Mouse (Mus musculus): ENCODE data around the gene Mylk. TPM values are rescaled to one million over a fixed set of nuclear protein-coding genes. Genes with fewer than 3 reads are reported as not detected.

Gene Mylk
- polyA plus RNA-seq, 1 experiment, result 284 TPM

GRCm38 (mm10) chr16:34861744-34862365, 116.8 kb downstream of the Mylk start:
- H3K27ac ChIP-seq (ENCODE audit: insufficient read depth, low read depth, low read length), result peak overlapping the region; percentile 65
- WGBS, result 47% methylated on average over 10 of the region's 10 CpGs
- H3K36me3 ChIP-seq (ENCODE audit: control insufficient read depth, insufficient read depth, low read length), result no peaks in the 10 kb centered on the region
- H3K4me3 ChIP-seq (ENCODE audit: low read depth, low read length), result no peak overlapping the region
- H3K27me3 ChIP-seq (ENCODE audit: control insufficient read depth, insufficient read depth, low read length), result no peaks in the 10 kb centered on the region
- TF ChIP-seq POLR2A (IDR thresholded peaks at IDR 0.05; ENCODE audit: low read depth, low read length) (no peak), CTCF (IDR thresholded peaks at IDR 0.05; ENCODE audit: extremely low read depth, insufficient read length, insufficient replicate concordance, low read depth, low read length) (no peak)
- H3K4me1 ChIP-seq (ENCODE audit: control insufficient read depth, insufficient read depth, insufficient read length, low read length), result peaks cover 13% of the 10 kb centered on the region

- H3K36me3 ChIP-seq (ENCODE audit: control insufficient read depth, insufficient read depth, low read length), result no peaks in the 10 kb centered on the region
- TF ChIP-seq CTCF (IDR thresholded peaks at IDR 0.05; ENCODE audit: extremely low read depth, insufficient read length, insufficient replicate concordance, low read depth, low read length) (no peak), POLR2A (IDR thresholded peaks at IDR 0.05; ENCODE audit: low read depth, low read length) (no peak)
- no peaks in the 10 kb centered on the region for H3K27me3 ChIP-seq (ENCODE audit: control insufficient read depth, insufficient read depth, low read length)
- H3K27ac ChIP-seq (ENCODE audit: insufficient read depth, low read depth, low read length), result no peak overlapping the region
- no peak overlapping the region for H3K4me3 ChIP-seq (ENCODE audit: low read depth, low read length)
- H3K4me1 ChIP-seq (ENCODE audit: control insufficient read depth, insufficient read depth, insufficient read length, low read length), result peaks cover 13% of the 10 kb centered on the region
- 71% methylated on average over 4 of the region's 4 CpGs for WGBS
These were observed 120.4 kb downstream of the Mylk start for GRCm38 (mm10) chr16:34865373-34865772.

DNA sequence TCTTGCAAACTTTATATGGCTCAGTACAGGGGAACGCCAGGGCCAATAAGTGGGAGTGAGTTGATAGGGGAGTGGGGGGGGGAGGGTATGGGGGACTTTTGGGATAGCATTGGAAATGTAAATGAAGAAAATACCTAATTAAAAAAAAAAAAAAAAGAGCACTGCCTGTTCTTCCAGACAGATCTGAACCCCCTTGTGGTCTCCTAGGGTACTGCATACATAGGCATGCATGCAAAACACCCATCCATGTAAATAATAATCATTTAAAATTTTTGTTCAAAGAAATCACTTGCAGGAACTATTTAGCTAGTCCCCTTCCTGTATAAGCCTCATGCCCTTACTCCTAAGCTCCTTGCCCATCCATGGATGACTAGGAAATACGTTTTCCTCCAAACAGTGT, 122.2 kb downstream of the Mylk start:
- Histone ChIP-seq H3K4me3 (ENCODE audit: low read depth, low read length) (no peak overlapping the region), H3K36me3 (ENCODE audit: control insufficient read depth, insufficient read depth, low read length) (no peaks in the 10 kb centered on the region), H3K27ac (ENCODE audit: insufficient read depth, low read depth, low read length) (no peak overlapping the region), H3K4me1 (ENCODE audit: control insufficient read depth, insufficient read depth, insufficient read length, low read length) (peaks cover 8% of the 10 kb centered on the region; the same call in 1 of the 2 replicates), H3K27me3 (ENCODE audit: control insufficient read depth, insufficient read depth, low read length) (no peaks in the 10 kb centered on the region)
- no peak for TF ChIP-seq POLR2A (IDR thresholded peaks at IDR 0.05; ENCODE audit: low read depth, low read length)
- TF ChIP-seq CTCF (IDR thresholded peaks at IDR 0.05; ENCODE audit: extremely low read depth, insufficient read length, insufficient replicate concordance, low read depth, low read length), result no peak
- 91% methylated on average over 2 of the region's 2 CpGs for WGBS

DNA sequence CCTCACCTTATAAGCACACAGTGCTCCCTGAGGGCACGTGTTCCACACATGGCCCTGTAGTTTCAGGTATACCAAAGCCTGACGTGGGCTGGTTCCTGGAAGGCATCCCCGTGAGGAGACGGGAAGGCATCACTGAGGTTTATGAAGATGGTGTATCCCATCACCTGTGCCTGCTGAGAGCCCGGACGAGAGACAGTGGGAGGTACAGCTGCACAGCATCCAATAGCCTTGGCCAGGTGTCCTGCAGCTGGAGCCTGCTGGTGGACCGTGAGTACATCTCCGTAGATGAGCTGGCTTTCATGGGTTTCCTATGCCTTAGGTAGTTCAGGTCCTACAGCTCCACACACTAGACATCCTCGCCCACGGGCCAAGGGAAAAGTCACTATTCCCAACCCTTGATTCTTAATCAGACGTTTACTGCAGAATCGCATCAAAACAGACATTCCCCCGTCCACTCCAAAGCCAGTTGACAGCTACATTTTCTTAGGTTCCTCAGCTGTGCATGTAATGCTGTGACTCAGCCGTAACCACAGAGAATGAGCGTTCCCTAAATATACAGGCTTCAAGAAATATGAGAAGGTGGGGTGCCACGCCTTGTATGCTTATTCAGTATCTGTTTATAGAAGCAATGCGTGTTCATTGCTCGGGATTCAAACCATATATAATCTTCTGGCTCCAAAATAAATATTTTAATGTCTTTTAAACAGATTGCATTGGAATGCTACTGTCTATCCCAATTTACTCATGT, 135.2 kb downstream of the Mylk start:
- Histone ChIP-seq H3K4me3 (ENCODE audit: low read depth, low read length) (no peak overlapping the region), H3K4me1 (ENCODE audit: control insufficient read depth, insufficient read depth, insufficient read length, low read length) (no peaks in the 10 kb centered on the region), H3K27me3 (ENCODE audit: control insufficient read depth, insufficient read depth, low read length) (no peaks in the 10 kb centered on the region), H3K36me3 (ENCODE audit: control insufficient read depth, insufficient read depth, low read length) (no peaks in the 10 kb centered on the region), H3K27ac (ENCODE audit: insufficient read depth, low read depth, low read length) (no peak overlapping the region)
- TF ChIP-seq POLR2A (IDR thresholded peaks at IDR 0.05; ENCODE audit: low read depth, low read length) (no peak), CTCF (IDR thresholded peaks at IDR 0.05; ENCODE audit: extremely low read depth, insufficient read length, insufficient replicate concordance, low read depth, low read length) (no peak)
- 70% methylated on average over 18 of the region's 18 CpGs for WGBS

- TF ChIP-seq POLR2A (IDR thresholded peaks at IDR 0.05; ENCODE audit: low read depth, low read length) (no peak), CTCF (IDR thresholded peaks at IDR 0.05; ENCODE audit: extremely low read depth, insufficient read length, insufficient replicate concordance, low read depth, low read length) (no peak)
- H3K27ac ChIP-seq (ENCODE audit: insufficient read depth, low read depth, low read length), result no peak overlapping the region
- no peak overlapping the region for H3K4me3 ChIP-seq (ENCODE audit: low read depth, low read length)
- H3K27me3 ChIP-seq (ENCODE audit: control insufficient read depth, insufficient read depth, low read length), result no peaks in the 10 kb centered on the region
- WGBS, result 59% methylated on average over 4 of the region's 4 CpGs
- H3K4me1 ChIP-seq (ENCODE audit: control insufficient read depth, insufficient read depth, insufficient read length, low read length), result no peaks in the 10 kb centered on the region
- no peaks in the 10 kb centered on the region for H3K36me3 ChIP-seq (ENCODE audit: control insufficient read depth, insufficient read depth, low read length)
These were observed 135.8 kb downstream of the Mylk start for GRCm38 (mm10) chr16:34880815-34881214.

DNA sequence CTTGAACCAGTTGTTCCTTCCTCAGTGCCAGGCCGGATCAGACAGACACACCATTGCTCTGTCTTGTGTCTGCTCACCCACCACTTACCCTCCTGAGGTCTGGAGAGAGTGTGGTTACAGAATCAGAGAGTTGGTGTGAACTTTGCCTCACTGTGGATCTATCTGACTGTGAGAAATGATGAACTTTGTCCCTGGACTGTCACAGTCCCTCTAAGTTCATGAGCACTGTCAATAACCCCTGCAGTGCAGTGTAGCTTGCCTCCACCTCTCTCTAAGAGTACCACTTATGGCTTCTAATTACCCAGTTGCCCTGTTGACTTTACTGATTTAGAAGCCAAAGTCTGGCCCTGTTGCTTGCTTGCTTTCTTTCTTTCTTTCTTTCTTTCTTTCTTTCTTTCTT, 142.0 kb downstream of the Mylk start:
- WGBS, result 75% methylated on average over 1 of the region's 1 CpGs
- Histone ChIP-seq H3K4me1 (ENCODE audit: control insufficient read depth, insufficient read depth, insufficient read length, low read length) (peaks cover 3% of the 10 kb centered on the region; the same call in 1 of the 2 replicates), H3K4me3 (ENCODE audit: low read depth, low read length) (no peak overlapping the region), H3K27me3 (ENCODE audit: control insufficient read depth, insufficient read depth, low read length) (no peaks in the 10 kb centered on the region), H3K36me3 (ENCODE audit: control insufficient read depth, insufficient read depth, low read length) (no peaks in the 10 kb centered on the region), H3K27ac (ENCODE audit: insufficient read depth, low read depth, low read length) (no peak overlapping the region)
- TF ChIP-seq POLR2A (IDR thresholded peaks at IDR 0.05; ENCODE audit: low read depth, low read length) (no peak), CTCF (IDR thresholded peaks at IDR 0.05; ENCODE audit: extremely low read depth, insufficient read length, insufficient replicate concordance, low read depth, low read length) (no peak)

DNA sequence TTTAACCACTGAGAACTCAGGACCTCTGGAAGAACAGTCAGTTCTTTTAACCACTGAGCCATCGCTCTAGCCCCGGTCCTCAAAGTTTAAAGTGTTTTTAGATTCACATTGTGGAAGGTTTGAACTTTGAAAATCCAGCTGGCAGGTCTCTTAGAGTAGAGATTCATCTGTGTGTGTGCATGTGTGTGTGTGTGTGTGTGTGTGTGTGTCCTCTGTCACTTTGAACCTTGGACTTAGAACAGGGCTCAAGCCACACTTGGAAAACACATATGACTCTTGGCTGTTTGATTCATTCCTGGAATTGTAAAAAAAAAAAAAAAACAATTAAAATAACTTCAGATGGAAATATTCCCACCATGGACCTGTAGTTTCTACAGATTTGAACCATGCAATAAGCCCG, 149.0 kb downstream of the Mylk start:
- H3K27ac ChIP-seq (ENCODE audit: insufficient read depth, low read depth, low read length), result no peak overlapping the region
- H3K36me3 ChIP-seq (ENCODE audit: control insufficient read depth, insufficient read depth, low read length), result no peaks in the 10 kb centered on the region
- no peak overlapping the region for H3K4me3 ChIP-seq (ENCODE audit: low read depth, low read length)
- TF ChIP-seq POLR2A (IDR thresholded peaks at IDR 0.05; ENCODE audit: low read depth, low read length) (no peak), CTCF (IDR thresholded peaks at IDR 0.05; ENCODE audit: extremely low read depth, insufficient read length, insufficient replicate concordance, low read depth, low read length) (no peak)
- WGBS, result 78% methylated on average over 3 of the region's 3 CpGs
- peaks cover 11% of the 10 kb centered on the region; the same call in 1 of the 2 replicates for H3K4me1 ChIP-seq (ENCODE audit: control insufficient read depth, insufficient read depth, insufficient read length, low read length)
- no peaks in the 10 kb centered on the region for H3K27me3 ChIP-seq (ENCODE audit: control insufficient read depth, insufficient read depth, low read length)

Data from small intestine, adult 2 months (tissue).